Mouse (Mus musculus) lung, postnatal 0 days (tissue): ENCODE measurements around the gene Xrcc2. TPM values are rescaled to one million over a fixed set of nuclear protein-coding genes. Genes with fewer than 3 reads are reported as not detected.

Source experiments
- ATAC-seq: fragments of 200-750 bp; cut with Nextera tagmentation; 2 replicates; pipeline ENCODE4 v1.8.0; 2017; ENCODE audit warnings: moderate library complexity
- DNase-seq: peaks from one replicate; pipeline ENCODE4 v3.0.0-alpha.2; 2016; ENCODE audit warnings: low spot score
- H3K27ac ChIP-seq: fragments of 300-500 bp; sonication (generic); 2 replicates; pipeline ENCODE4 v1.5.1; 2014; ENCODE audit warnings: antibody characterized with exemption, mild to moderate bottlenecking, low read length, mixed read lengths
- H3K27me3 ChIP-seq: fragments of 300-500 bp; sonication (generic); replicated peaks from 2 replicates; pipeline ENCODE4 v1.6.1; 2014; ENCODE audit warnings: low read length, mixed read lengths; ENCODE audit not compliant: insufficient read depth
- H3K36me3 ChIP-seq: fragments of 300-500 bp; sonication (generic); 2 replicates; pipeline ENCODE4 v1.6.1; 2014; ENCODE audit warnings: low read length, mixed read lengths; ENCODE audit not compliant: insufficient read depth
- H3K4me1 ChIP-seq: fragments of 300-500 bp; sonication (generic); 2 replicates; pipeline ENCODE4 v1.6.1; 2014; ENCODE audit warnings: antibody characterized with exemption, low read depth, low read length, mixed read lengths; ENCODE audit not compliant: insufficient read depth
- H3K4me2 ChIP-seq: fragments of 300-500 bp; sonication (generic); replicated peaks from 2 replicates; pipeline ENCODE4 v1.6.1; 2014; ENCODE audit warnings: low read depth, mild to moderate bottlenecking, low read length, moderate library complexity, mixed read lengths
- H3K4me3 ChIP-seq: fragments of 300-500 bp; sonication (generic); 2 replicates; pipeline ENCODE4 v1.5.1; 2014; ENCODE audit warnings: low read depth, low read length
- H3K9ac ChIP-seq: fragments of 300-500 bp; sonication (generic); replicated peaks from 2 replicates; pipeline ENCODE4 v1.6.1; 2014; ENCODE audit warnings: low read depth, mild to moderate bottlenecking
- H3K9me3 ChIP-seq: fragments of 300-500 bp; sonication (generic); 2 replicates; pipeline ENCODE4 v1.6.1; 2016; ENCODE audit warnings: low read length, mixed read lengths
- CTCF ChIP-seq: IDR thresholded peaks from 2 replicates; pipeline ENCODE4 v1.5.1; 2016; ENCODE audit warnings: antibody characterized with exemption, mild to moderate bottlenecking
- EP300 ChIP-seq: IDR thresholded peaks from 2 replicates; pipeline ENCODE4 v1.6.1; 2016; ENCODE audit warnings: antibody characterized with exemption, mild to moderate bottlenecking, control low read depth
- WGBS: fragments of 180-500 bp; shearing (Covaris S2); extraction: QIAGEN DNeasy Blood & Tissue Kit; methylation state at CpG from one replicate; pipeline ENCODE4 v1.1.7; 2014; 5-methylcytosine and 5-hydroxymethylcytosine counted together
- polyA plus RNA-seq: library from polyadenylated mRNA; unstranded; fragments of >200 nt; fragmentation: Nextera tagmentation; extraction: Ambion mirVana; gene quantifications from 2 replicates; pipeline ENCODE4 v1.2.1, GENCODE M21; 2015

The Xrcc2 gene
- polyA plus RNA-seq, 1 experiment from 2014 or later = 1.6 TPM

- Histone ChIP-seq H3K4me1 (no peaks in the 10 kb centered on the region), H3K4me2 (no peak overlapping the region), H3K9me3 (no peaks in the 10 kb centered on the region), H3K9ac (no peak overlapping the region), H3K27me3 (no peaks in the 10 kb centered on the region), H3K4me3 (no peak overlapping the region), H3K36me3 (no peaks in the 10 kb centered on the region), H3K27ac (no peak overlapping the region)
- ATAC-seq = no peak
- WGBS = 68% methylated on average over 2 of the region's 2 CpGs
- DNase-seq = no peak
- TF ChIP-seq CTCF = no peak
- no peak for TF ChIP-seq EP300
Observed at GRCm38 (mm10) chr5:25663165-25663564, 42.5 kb downstream of the Xrcc2 start.

- ATAC-seq = no peak
- Histone ChIP-seq H3K4me2 (peak overlapping the region; percentile 36; the same call in 1 of the 2 replicates), H3K27me3 (no peaks in the 10 kb centered on the region), H3K9ac (no peak overlapping the region), H3K27ac (no peak overlapping the region), H3K4me3 (no peak overlapping the region), H3K36me3 (no peaks in the 10 kb centered on the region), H3K4me1 (no peaks in the 10 kb centered on the region), H3K9me3 (no peaks in the 10 kb centered on the region)
- TF ChIP-seq EP300 (no peak), CTCF (no peak)
- 15% methylated on average over 14 of the region's 14 CpGs for WGBS
- no peak for DNase-seq
Observed at GRCm38 (mm10) chr5:25654578-25654987, 51.0 kb downstream of the Xrcc2 start.

- no peak overlapping the region for H3K9ac ChIP-seq
- no peaks in the 10 kb centered on the region for H3K36me3 ChIP-seq
Observed at GRCm38 (mm10) chr5:25653377-25653776, 52.2 kb downstream of the Xrcc2 start.

GRCm38 (mm10) chr5:25652435-25652834 is 53.2 kb downstream of the Xrcc2 start:
- Histone ChIP-seq H3K4me3 (no peak overlapping the region), H3K27ac (no peak overlapping the region), H3K4me2 (no peak overlapping the region), H3K4me1 (no peaks in the 10 kb centered on the region), H3K9ac (no peak overlapping the region), H3K9me3 (no peaks in the 10 kb centered on the region), H3K36me3 (no peaks in the 10 kb centered on the region), H3K27me3 (no peaks in the 10 kb centered on the region)
- DNase-seq (no peak), ATAC-seq (no peak)
- 94% methylated on average over 7 of the region's 7 CpGs for WGBS
- TF ChIP-seq EP300 (no peak), CTCF (no peak)

More at GRCm38 (mm10) chr5:25653377-25653776, 52.2 kb downstream of the Xrcc2 start:
- no peak for DNase-seq
- Histone ChIP-seq H3K4me3 (no peak overlapping the region), H3K4me2 (no peak overlapping the region), H3K4me1 (no peaks in the 10 kb centered on the region), H3K27ac (no peak overlapping the region), H3K27me3 (no peaks in the 10 kb centered on the region), H3K9me3 (no peaks in the 10 kb centered on the region)
- 36% methylated on average over 3 of the region's 3 CpGs for WGBS
- no peak for ATAC-seq
- TF ChIP-seq EP300 (no peak), CTCF (no peak)

- Histone ChIP-seq H3K27me3 (no peaks in the 10 kb centered on the region), H3K4me3 (no peak overlapping the region), H3K27ac (no peak overlapping the region), H3K9me3 (no peaks in the 10 kb centered on the region), H3K4me2 (no peak overlapping the region), H3K36me3 (no peaks in the 10 kb centered on the region), H3K9ac (no peak overlapping the region), H3K4me1 (no peaks in the 10 kb centered on the region)
- 73% methylated on average over 8 of the region's 8 CpGs for WGBS
- no peak for TF ChIP-seq EP300
- TF ChIP-seq CTCF = no peak
- ATAC-seq = no peak
- DNase-seq = no peak
Observed at GRCm38 (mm10) chr5:25645661-25646364, 59.8 kb downstream of the Xrcc2 start.

GRCm38 (mm10) chr5:25644509-25644908 is 61.1 kb downstream of the Xrcc2 start:
- H3K27ac ChIP-seq = no peak overlapping the region
- no peak overlapping the region for H3K9ac ChIP-seq
- TF ChIP-seq EP300 = no peak
- no peak for TF ChIP-seq CTCF
- no peaks in the 10 kb centered on the region for H3K27me3 ChIP-seq
- H3K4me2 ChIP-seq = no peak overlapping the region
- ATAC-seq (no peak), DNase-seq (no peak)
- no peaks in the 10 kb centered on the region for H3K4me1 ChIP-seq
- H3K36me3 ChIP-seq = no peaks in the 10 kb centered on the region
- no peak overlapping the region for H3K4me3 ChIP-seq
- WGBS = 86% methylated on average over 2 of the region's 2 CpGs
- no peaks in the 10 kb centered on the region for H3K9me3 ChIP-seq

GRCm38 (mm10) chr5:25642741-25643140 is 62.9 kb downstream of the Xrcc2 start:
- no peak for DNase-seq
- Histone ChIP-seq H3K36me3 (no peaks in the 10 kb centered on the region), H3K27ac (no peak overlapping the region), H3K9ac (no peak overlapping the region), H3K4me1 (no peaks in the 10 kb centered on the region), H3K27me3 (no peaks in the 10 kb centered on the region), H3K4me2 (no peak overlapping the region), H3K9me3 (no peaks in the 10 kb centered on the region), H3K4me3 (no peak overlapping the region)
- TF ChIP-seq CTCF = no peak
- TF ChIP-seq EP300 = no peak
- 89% methylated on average over 1 of the region's 1 CpGs for WGBS
- no peak for ATAC-seq

Other genes starting within 250 kb of the Xrcc2 start
- 9.5 and 12.1 TPM in 2 replicates for gene Kmt2c, start 207.0 kb downstream of the Xrcc2 start, polyA plus RNA-seq
- not detected in 2 replicates for gene Cct8l1, start 189.8 kb downstream of the Xrcc2 start, polyA plus RNA-seq
- gene Actr3b, start 54.2 kb upstream of the Xrcc2 start, polyA plus RNA-seq = 0.53 and 0.79 TPM in 2 replicates
- gene Gm21663, start 236.6 kb upstream of the Xrcc2 start, polyA plus RNA-seq = not detected in 2 replicates
- not detected in 2 replicates for gene Gm21671, start 248.6 kb upstream of the Xrcc2 start, polyA plus RNA-seq